Mouse (Mus musculus) NIH3T3 (cell line): ENCODE data around the gene Atf5.

Experiments used
- DNase-seq: peaks from one replicate; pipeline ENCODE4 v3.0.0-alpha.2; 2012; ENCODE audit warnings: low read depth

The Atf5 gene

GRCm38 (mm10) chr7:44770046-44770578 is 46.3 kb downstream of the Atf5 start:
- peak; percentile 94 for DNase-seq

DNA sequence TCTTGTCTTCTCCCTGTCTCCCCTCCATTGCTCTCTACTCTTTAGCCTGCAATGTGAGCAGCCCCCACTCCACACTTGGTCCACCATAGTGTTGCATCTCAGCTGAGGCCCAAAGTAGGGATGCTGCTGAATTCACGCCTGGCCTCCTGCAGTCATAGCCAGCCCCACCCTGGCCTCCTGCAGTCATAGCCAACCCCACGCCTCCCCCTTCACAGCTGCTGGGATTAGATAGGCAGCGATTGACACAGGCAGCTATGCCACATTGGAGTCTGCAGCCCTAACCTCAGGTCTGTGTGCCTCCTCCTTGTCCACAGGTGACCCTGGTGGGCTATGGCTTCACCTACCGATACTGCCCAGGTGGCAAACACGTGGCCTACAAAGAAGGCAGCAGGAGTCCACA is 48.3 kb downstream of the Atf5 start:
- no peak for DNase-seq
